In the genomic region with DNA sequence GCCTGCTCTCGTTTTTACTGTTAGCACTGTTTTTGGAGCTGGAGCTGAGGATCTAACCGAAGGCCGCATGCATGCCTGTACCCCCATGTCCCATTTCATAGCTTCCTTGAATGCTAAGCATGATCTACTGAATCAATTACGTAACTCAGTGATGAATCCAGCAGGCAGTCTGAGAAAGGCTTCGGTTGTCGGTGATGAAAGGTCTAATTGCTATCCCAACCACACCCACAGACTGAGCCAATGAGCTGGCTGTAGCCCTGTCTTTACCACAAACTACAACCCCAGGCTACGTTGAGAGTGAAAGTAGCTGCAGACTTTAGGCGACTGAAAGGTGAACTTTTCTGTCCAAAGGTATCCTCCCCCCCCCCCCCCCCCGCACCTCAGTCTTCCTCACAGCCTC, we compare ENCODE assay signal across 8 mouse cellular contexts. TPM values are rescaled to one million over a fixed set of nuclear protein-coding genes. Genes with fewer than 3 reads are reported as not detected.
DNase-seq lines count a peak whose midpoint lies in the region; ATAC-seq lines count a peak whose summit lies in the region.

No protein-coding gene starts in this region.

- ATAC-seq in lung, embryonic 15.5 days (ENCODE audit: borderline replicate concordance, extremely low read depth, low FRiP score, low TSS enrichment), result no peak
- no peak for ATAC-seq in stomach, embryonic 15.5 days (ENCODE audit: insufficient read depth, low FRiP score, low read depth)

- peak overlapping the region; percentile 75 for H3K4me2 ChIP-seq in lung, embryonic 15.5 days
- H3K4me2 ChIP-seq in stomach, embryonic 15.5 days, result peak overlapping the region; percentile 84

- no peak overlapping the region for H3K27ac ChIP-seq in lung, embryonic 15.5 days
- H3K27ac ChIP-seq in forebrain, embryonic 10.5 days, result no peak overlapping the region
- no peak overlapping the region for H3K27ac ChIP-seq in stomach, embryonic 15.5 days

- H3K9ac ChIP-seq in lung, embryonic 15.5 days, result 0 out of 2 replicates have a peak overlapping the region, but pooled peaks have one; percentile 86
- no peak overlapping the region for H3K9ac ChIP-seq in stomach, embryonic 15.5 days

- WGBS in lung, embryonic 15.5 days, result 59% methylated on average over 8 of the region's 9 CpGs
- WGBS in forebrain, embryonic 10.5 days, result 72% methylated on average over 9 of the region's 9 CpGs
- 61% methylated on average over 8 of the region's 9 CpGs for WGBS in stomach, embryonic 15.5 days

- no peak for DNase-seq in lung, postnatal 14 days
- DNase-seq in forebrain, embryonic 10.5 days (ENCODE audit: extremely low spot score, low spot score), result no peak
- peak; percentile 18 for DNase-seq in liver
- no peak for DNase-seq in urinary bladder, postnatal 36 days (ENCODE audit: low spot score in 2 of 2)
- no peak for DNase-seq in left cerebral cortex, adult 18-20 months (ENCODE audit: low spot score in 2 of 2)
- no peak for DNase-seq in adrenal gland, adult (ENCODE audit: inconsistent age in 2 of 2, low spot score in 1 of 2)

- H3K27me3 ChIP-seq in lung, embryonic 15.5 days, result no peaks in the 10 kb centered on the region
- no peaks in the 10 kb centered on the region for H3K27me3 ChIP-seq in forebrain, embryonic 10.5 days (ENCODE audit: poor library complexity, severe bottlenecking)
- H3K27me3 ChIP-seq in stomach, embryonic 15.5 days (replicated peaks), result no peaks in the 10 kb centered on the region

- peaks cover 20% of the 10 kb centered on the region for H3K4me1 ChIP-seq in lung, embryonic 15.5 days
- H3K4me1 ChIP-seq in forebrain, embryonic 10.5 days, result peaks cover 27% of the 10 kb centered on the region
- peaks cover 17% of the 10 kb centered on the region for H3K4me1 ChIP-seq in stomach, embryonic 15.5 days

- H3K9me3 ChIP-seq in lung, embryonic 15.5 days, result no peaks in the 10 kb centered on the region
- H3K9me3 ChIP-seq in forebrain, embryonic 10.5 days, result no peaks in the 10 kb centered on the region
- no peaks in the 10 kb centered on the region for H3K9me3 ChIP-seq in stomach, embryonic 15.5 days

- H3K4me3 ChIP-seq in lung, embryonic 15.5 days, result peak overlapping the region; percentile 77
- H3K4me3 ChIP-seq in forebrain, embryonic 10.5 days, result peak overlapping the region; percentile 93
- H3K4me3 ChIP-seq in stomach, embryonic 15.5 days (replicated peaks), result peak overlapping the region; percentile 93

- peaks cover 23% of the 10 kb centered on the region for H3K36me3 ChIP-seq in lung, embryonic 15.5 days
- peaks cover 46% of the 10 kb centered on the region for H3K36me3 ChIP-seq in forebrain, embryonic 10.5 days (replicated peaks)
- peaks cover 26% of the 10 kb centered on the region for H3K36me3 ChIP-seq in stomach, embryonic 15.5 days

RNA-seq across cellular contexts. Expression of a gene that starts 1.5 kb away (rescaled TPM):
- polyA plus RNA-seq in lung, embryonic 15.5 days (2015; fragmentation: Nextera tagmentation; extraction: Ambion mirVana), result 89.1 and 92.7 TPM in 2 replicates
- 80.7 and 85.0 TPM in 2 replicates for polyA plus RNA-seq in forebrain, embryonic 10.5 days (2016; fragmentation: Nextera tagmentation; extraction: Ambion mirVana)
- 84.0 and 86.2 TPM in 2 replicates for polyA plus RNA-seq in stomach, embryonic 15.5 days (2015; fragmentation: Nextera tagmentation; extraction: Ambion mirVana)
- total RNA-seq in left cerebral cortex, adult 18-20 months (2021), result 10 to 100 TPM; 45.9 TPM

RNA-seq across cellular contexts. Expression of a gene that starts 11.7 kb away (rescaled TPM):
- not detected in 2 replicates for polyA plus RNA-seq in lung, embryonic 15.5 days (2015; fragmentation: Nextera tagmentation; extraction: Ambion mirVana)
- 0.09 and 0.18 TPM in 2 replicates for polyA plus RNA-seq in forebrain, embryonic 10.5 days (2016; fragmentation: Nextera tagmentation; extraction: Ambion mirVana)
- not detected in 2 replicates for polyA plus RNA-seq in stomach, embryonic 15.5 days (2015; fragmentation: Nextera tagmentation; extraction: Ambion mirVana)
- total RNA-seq in left cerebral cortex, adult 18-20 months (2021), result not detected

RNA-seq across cellular contexts. Expression of a gene that starts 20.7 kb away (rescaled TPM):
- polyA plus RNA-seq in lung, embryonic 15.5 days (2015; fragmentation: Nextera tagmentation; extraction: Ambion mirVana), result 55.5 and 59.1 TPM in 2 replicates
- polyA plus RNA-seq in forebrain, embryonic 10.5 days (2016; fragmentation: Nextera tagmentation; extraction: Ambion mirVana), result 20.8 and 23.0 TPM in 2 replicates
- 64.3 and 69.0 TPM in 2 replicates for polyA plus RNA-seq in stomach, embryonic 15.5 days (2015; fragmentation: Nextera tagmentation; extraction: Ambion mirVana)
- total RNA-seq in left cerebral cortex, adult 18-20 months (2021), result 10 to 100 TPM; 53.9 to 56.1 TPM

RNA-seq across cellular contexts. Expression of a gene that starts 31.3 kb away (rescaled TPM):
- 0.35 and 0.45 TPM in 2 replicates for polyA plus RNA-seq in lung, embryonic 15.5 days (2015; fragmentation: Nextera tagmentation; extraction: Ambion mirVana)
- polyA plus RNA-seq in forebrain, embryonic 10.5 days (2016; fragmentation: Nextera tagmentation; extraction: Ambion mirVana), result not detected in 2 replicates
- polyA plus RNA-seq in stomach, embryonic 15.5 days (2015; fragmentation: Nextera tagmentation; extraction: Ambion mirVana), result 0.08 TPM in 1 of 2 replicates, not detected in the other
- under 1 TPM in 1 of 2 experiments, not detected in 1; 0.65 TPM for total RNA-seq in left cerebral cortex, adult 18-20 months (2021)

RNA-seq across cellular contexts. Expression of a gene that starts 57.4 kb away (rescaled TPM):
- 20.0 and 21.0 TPM in 2 replicates for polyA plus RNA-seq in lung, embryonic 15.5 days (2015; fragmentation: Nextera tagmentation; extraction: Ambion mirVana)
- polyA plus RNA-seq in forebrain, embryonic 10.5 days (2016; fragmentation: Nextera tagmentation; extraction: Ambion mirVana), result 21.3 and 22.7 TPM in 2 replicates
- polyA plus RNA-seq in stomach, embryonic 15.5 days (2015; fragmentation: Nextera tagmentation; extraction: Ambion mirVana), result 19.8 and 20.3 TPM in 2 replicates
- total RNA-seq in left cerebral cortex, adult 18-20 months (2021), result 10 to 100 TPM; 61.6 to 72.3 TPM
